Mouse (Mus musculus): ENCODE results near the gene Nalcn. TPM values are rescaled to one million over a fixed set of nuclear protein-coding genes. Genes with fewer than 3 reads are reported as not detected.
"Not testable (repeated sequence)": the region's sequence is repeated elsewhere in the genome, so short reads cannot be mapped to it uniquely, and the experiment has no call there.

The Nalcn gene
- 0.44 and 0.65 TPM in 2 replicates for polyA plus RNA-seq (2012; rRNA removed)

DNA sequence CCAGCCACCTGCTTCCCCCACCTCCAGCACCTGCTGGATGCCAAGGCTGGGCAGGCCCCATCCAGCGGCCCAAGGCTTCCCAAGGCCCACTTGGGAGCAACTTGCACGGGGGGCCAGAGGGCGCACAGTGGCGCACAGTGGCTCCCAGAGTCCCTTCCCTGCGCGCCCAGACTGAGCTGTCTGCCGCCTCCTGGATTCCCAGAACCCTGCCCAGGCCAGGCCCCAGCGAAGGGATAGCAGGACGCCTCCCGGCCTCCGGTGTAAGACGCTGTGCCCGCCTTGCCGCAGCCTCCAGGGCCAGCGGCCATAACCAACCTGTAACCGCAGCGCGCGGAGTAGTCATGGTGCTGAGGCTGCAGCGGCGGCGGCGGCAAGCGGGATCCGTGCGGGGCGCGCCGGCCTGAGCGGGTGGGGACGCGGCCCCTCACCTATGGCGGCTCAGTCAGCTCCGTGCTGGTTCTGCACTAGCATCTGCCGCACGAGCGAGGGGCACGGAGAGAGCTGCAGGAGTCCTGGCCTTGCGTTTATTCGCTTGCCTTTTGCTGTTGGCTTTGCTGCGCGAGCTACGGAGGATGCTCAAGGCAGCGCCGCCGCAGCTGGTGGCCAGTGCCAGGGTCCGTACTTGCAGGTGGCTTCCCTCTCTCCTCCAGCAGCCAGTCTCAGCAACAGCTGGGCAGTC is at the start of gene Nalcn:
Gene Nalcn (minus strand): TSS at position 644 of the 679 bp plus-strand sequence.
- DNase-seq (ENCODE audit: low spot score), result no peak

DNA sequence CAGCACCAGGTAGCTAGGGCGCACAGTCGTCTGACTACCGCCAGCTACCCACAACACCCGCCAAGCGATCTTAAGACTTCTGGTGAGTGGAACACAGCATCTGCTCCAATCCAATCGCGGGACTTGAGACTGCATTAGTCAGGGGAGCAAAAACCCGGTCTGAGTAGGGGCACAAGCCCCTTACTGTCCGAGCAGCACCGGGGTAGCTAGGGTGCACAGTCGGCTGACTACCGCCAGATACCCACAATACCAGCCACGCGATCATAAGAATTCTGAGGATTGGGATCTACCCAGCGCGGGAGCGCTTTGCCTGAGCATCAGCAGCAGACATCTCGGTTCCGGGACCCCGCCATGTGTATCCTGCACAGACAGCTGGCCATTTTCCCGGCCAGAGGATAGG is 44.1 kb upstream of the Nalcn start:
- DNase-seq (ENCODE audit: low spot score), result not testable (repeated sequence)

DNA sequence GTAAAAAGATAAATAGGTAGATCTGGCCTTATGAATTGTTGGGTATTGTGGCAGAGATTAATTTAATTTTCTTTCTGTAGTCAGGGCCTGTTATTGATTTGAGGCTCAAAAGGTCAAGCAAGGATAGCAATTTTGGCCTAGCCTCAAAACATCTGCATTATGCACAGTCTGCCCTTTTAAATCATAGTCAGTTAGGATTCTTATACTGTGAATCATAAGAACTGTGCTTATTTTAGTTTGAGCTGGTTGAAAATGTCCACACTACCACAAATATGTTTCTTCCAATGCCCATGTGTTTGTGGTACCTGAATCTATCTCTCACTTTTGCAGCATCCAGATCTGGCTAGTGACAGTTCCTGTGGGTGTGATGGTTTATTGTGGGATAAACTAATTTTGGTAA is 37.5 kb upstream of the Nalcn start:
- DNase-seq (ENCODE audit: low spot score), result no peak

GRCm38 (mm10) chr14:123663206-123663605 is 36.3 kb upstream of the Nalcn start:
- no peak for DNase-seq (ENCODE audit: low spot score)

DNA sequence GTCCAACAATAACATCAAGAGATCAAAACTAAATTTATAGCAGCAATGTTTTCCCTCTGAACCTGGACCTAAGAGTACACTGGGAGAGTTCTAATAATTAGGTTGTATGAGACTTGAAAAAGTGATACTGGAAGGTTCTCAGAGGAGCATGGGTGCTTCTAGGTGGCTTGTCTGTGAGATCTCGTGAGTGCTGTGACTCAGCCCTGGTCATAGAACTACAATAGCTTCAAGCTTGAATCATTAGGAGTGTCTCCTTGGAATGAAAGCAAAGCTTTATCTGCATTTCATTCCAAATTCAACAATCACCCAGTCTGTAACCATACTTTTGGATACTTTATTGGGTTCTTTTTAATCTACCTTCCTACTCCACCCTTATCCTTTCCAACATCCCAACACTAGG is 35.4 kb upstream of the Nalcn start:
- DNase-seq (ENCODE audit: low spot score), result no peak

- DNase-seq (ENCODE audit: low spot score), result no peak
These were observed 34.1 kb upstream of the Nalcn start for GRCm38 (mm10) chr14:123661091-123661491.

DNA sequence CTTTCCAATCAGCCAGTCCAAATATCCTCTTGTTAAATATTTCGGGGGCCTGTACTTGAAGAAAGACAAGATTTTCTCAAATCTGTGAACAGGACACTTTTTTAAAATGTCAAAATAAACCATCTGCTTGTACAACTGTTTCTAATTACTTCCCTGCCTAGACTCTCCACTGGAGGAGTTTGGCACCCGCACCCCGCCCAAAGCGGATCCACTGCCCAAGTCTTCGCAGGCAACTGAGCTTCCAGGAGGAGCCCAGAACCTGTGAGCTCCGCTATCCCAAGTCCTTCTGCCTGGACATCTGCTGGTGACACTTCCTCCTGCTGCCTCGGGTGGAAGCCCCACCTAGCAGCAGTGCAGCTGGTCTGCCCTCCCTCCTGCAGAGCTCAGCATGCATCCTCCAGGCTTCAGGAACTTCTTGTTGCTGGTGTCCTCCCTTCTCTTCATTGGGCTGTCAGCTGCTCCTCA is 33.0 kb upstream of the Nalcn start, which contains the start of gene Itgbl1:
Gene Itgbl1 (plus strand): TSS at position 51 of the 465 bp plus-strand sequence.
- DNase-seq (ENCODE audit: low spot score), result no peak

DNA sequence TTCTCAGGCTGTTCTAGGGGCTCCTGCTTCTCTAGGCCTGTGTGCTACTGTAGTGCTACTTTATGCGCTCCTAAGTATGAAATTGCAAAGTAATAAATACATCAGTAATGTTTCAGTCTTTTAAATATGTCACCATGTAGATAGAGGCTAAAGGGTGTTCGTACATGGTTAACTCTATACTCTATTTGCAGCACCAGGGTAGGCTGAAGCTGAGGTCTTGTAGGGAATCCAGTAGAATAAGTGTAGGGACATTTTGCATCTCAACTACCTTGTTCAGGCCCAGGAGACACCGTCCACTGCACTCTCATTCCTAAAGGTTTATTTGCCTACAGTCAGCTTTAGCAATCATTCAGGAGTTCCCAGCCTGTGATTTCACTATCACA is 227 bp upstream of the Nalcn start:
- DNase-seq (ENCODE audit: low spot score), result no peak

DNA sequence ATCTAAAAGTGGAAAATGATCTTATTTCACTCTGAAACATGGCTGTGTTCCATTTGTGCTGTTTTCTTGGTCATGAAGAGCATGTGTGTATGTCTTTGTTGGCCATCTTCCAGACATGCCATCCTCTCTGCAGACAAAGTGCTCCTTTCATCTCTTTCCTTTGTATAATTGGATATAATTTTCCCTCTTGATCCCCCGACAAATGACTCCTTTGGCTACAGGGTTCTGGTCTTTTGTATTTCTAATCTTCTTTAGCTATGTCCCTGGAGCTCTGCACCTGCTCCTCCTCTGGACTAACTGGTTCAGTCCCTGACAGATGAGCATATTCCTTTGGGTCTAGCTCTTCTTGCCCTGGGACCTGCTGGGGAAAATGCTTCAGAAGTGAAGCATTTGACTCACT is 4.0 kb downstream of the Nalcn start:
- no peak for DNase-seq (ENCODE audit: low spot score)

GRCm38 (mm10) chr14:123595265-123595664 is 31.7 kb downstream of the Nalcn start:
- DNase-seq (ENCODE audit: low spot score), result no peak

- no peak for DNase-seq (ENCODE audit: low spot score)
These were observed 39.5 kb downstream of the Nalcn start for GRCm38 (mm10) chr14:123587412-123587811.

DNA sequence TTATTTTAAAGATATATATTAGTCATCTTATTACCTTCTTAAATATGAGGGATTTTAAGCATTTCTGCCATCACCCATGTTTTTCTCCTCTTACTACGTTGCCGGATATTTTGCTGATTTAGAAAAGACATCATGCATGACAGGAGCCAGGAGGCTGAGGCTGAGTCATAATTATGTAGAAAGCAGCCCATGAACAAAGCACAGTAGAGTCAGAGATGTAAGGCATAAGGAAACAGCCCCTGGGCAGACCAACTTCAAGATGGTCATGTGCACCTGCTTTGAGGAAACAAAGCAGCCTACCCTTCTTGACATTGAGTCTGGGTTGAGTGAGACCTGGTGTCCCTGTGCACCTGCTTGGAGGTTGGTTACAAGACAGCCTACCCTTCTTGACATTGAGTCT is 44.5 kb downstream of the Nalcn start:
- DNase-seq (ENCODE audit: low spot score), result no peak

GRCm38 (mm10) chr14:123575356-123575755 is 51.6 kb downstream of the Nalcn start:
- DNase-seq (ENCODE audit: low spot score), result no peak

DNA sequence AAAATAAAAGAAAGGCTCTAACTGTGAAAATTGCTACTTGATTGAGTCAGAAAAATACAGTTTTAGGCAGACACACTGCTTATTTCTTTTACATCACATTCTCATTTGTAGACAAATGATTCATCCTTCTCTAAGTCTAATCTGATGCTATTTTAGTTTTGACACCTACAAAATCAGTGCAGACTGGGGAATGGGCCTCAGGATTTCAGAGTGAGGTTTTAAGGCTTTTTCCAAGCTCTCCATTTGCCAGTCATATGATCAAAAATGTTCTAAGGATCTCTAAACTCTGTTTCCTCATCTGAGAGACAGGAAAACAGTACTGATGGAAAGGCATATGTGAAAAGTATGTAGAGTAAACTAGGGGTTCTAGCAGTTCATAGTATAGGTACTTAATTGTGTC is 52.0 kb downstream of the Nalcn start:
- DNase-seq (ENCODE audit: low spot score), result no peak

GRCm38 (mm10) chr14:123566599-123566998 is 60.3 kb downstream of the Nalcn start:
- DNase-seq (ENCODE audit: low spot score), result no peak

- DNase-seq (ENCODE audit: low spot score), result no peak
These were observed 71.4 kb downstream of the Nalcn start for GRCm38 (mm10) chr14:123555533-123555932.

GRCm38 (mm10) chr14:123554936-123555335 is 72.0 kb downstream of the Nalcn start:
- no peak for DNase-seq (ENCODE audit: low spot score)

DNA sequence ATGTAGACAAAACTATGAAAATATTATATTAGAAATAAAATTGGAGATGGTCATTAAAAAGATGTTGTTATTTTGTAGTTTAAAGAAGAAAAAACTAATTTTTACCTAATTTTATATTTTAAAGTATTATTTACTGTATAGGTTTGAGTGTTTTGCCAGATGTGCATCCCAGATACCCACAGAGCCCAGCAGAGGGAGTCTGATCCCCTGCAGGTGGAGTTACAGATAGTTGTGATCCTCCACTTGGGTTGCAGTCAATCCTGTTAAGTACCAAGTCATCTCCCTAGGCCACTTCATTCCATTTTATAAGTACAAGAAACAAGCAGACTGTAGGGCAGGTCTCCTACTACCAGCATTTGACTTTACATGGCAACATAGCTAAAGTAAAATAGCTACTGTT is 84.6 kb downstream of the Nalcn start:
- no peak for DNase-seq (ENCODE audit: low spot score)

DNA sequence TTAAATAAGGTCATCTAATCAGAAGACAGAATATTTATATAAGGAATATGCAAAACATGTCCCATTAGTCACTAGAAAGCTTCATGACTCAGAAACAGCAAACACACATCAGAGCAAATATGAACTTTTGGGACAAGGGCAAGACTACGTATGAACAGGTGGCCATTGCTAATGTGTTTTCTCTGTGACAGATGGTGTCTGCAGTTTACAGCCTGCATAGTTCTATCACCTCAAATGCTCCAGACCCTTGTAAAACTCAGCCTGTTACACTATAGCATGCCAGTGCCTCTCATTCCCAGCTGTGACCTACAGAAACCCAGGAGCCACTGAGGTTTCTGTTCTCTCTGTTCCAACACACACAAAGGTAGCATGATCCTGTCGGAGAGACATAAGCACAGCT is 91.3 kb downstream of the Nalcn start:
- DNase-seq (ENCODE audit: low spot score), result no peak

GRCm38 (mm10) chr14:123533000-123533399 is 93.9 kb downstream of the Nalcn start:
- no peak for DNase-seq (ENCODE audit: low spot score)

DNA sequence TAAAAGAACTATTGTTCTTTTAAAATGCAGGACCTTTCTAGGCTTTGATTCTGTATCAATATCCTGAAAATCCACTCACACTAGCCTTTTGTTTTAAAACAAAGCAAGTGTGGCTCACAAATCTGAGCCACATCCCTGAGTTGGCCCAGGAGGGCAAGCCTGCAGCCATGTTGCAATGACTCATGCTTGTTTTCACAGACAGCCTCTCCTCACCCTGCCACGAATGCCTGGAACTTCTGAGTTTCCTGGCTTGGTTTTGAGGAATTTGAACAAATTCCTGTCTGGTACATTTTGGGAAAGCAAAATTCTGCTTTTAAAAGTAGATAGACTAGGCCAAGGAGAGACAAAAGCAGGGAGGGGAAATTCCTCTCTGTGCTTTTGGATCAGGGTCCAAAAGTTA is 95.7 kb downstream of the Nalcn start:
- no peak for DNase-seq (ENCODE audit: low spot score)

GRCm38 (mm10) chr14:123529143-123529542 is 97.8 kb downstream of the Nalcn start:
- no peak for DNase-seq (ENCODE audit: low spot score)

DNA sequence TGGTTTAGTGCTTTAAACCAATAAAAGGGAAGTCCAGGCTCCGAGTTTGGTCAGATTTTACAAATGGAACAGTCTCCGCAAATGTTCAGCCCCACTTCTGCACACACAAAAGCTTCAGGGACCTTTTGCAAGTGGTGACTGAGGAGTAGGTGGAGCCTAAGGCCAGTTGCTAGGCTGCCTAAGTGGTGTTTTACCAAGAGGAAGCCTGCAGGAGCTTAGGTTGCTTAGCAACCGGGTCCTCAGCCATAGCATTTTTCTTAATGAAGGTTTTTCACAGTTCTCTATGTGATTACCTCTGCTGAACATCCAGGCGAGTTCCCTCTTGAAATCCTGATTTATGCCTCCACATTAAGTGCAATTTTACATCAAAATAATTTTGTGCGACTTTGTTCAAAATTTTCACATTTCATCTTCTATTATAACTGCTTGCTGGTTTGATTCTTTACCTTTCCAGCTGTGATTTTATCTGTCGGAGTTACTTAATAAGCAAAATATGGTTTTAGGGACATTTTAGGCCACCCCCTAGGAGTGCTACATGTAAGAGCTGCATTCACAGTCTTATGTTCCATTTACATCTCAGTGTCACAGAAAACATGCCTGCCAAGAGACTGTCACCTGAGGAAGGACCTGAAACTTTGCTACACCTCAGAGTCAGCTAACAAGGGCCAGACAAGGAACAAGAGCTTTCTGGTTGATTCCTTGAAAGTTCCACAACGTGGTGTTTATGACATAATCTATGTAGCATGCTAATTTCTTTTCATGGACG is 113.4 kb downstream of the Nalcn start:
- DNase-seq (ENCODE audit: low spot score), result no peak
